Mouse (Mus musculus): ENCODE results near the gene L3hypdh.

DNA sequence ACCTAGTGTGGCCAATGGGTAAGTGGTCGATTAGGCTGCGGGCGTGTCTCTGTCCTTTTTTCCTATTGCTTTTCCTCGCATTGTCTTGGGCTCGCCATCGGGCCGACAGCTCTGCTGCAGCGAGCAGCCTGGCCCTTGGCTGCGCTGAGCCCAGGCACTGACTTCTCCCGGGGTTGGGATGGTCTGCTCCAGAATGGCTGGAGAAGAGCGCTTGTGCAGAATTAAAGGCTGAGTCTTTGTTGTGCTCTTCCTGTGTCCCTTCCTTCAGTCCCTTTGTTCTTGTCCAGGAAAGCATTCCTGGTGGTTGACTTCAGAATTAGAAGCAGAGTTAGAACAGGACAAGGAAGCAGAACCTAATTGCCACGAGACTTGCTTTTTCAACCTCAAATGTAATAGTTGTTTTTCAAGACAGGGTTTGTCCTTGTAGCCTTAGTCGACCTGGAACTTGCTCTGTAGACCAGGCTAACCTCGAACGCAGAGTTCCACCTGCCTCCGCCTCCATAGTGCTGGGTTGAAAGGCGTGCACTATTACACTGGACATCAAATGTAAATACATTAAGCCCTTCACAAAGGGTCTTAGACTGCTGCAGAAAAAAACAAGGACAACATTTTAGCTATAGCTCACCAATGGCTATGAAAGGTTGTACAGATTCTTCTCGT lies 1.1 kb upstream of the L3hypdh start:
- TF ChIP-seq CTCF (IDR thresholded peaks at IDR 0.05; ENCODE audit: extremely low read depth, insufficient read depth, insufficient read length, insufficient replicate concordance) (no peak), POLR2A (IDR thresholded peaks at IDR 0.05; ENCODE audit: low read depth, low read length) (0 out of 2 replicates have a peak, but pooled peaks have one; percentile 24)
